Mouse (Mus musculus): ENCODE measurements around the gene Gnpat.

DNA sequence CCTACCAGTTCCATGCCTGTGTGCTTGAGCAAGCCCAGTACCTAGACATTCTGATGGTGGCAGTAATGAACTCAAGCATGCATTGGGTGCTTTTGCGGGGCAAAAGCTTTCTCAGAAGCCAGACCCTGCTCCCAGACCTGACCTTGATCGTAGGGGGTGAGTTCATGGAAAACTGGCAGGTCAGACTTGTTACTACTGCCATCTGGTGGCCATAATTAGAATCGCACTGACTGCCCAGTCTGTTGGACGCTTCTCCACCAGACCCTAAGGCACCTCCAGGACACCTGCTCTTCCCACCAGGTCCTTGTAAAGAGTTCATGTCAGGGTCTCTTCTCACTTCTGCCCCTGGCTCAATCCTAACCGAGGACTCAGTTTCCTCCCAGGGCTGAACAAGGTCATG is 35.4 kb upstream of the Gnpat start:
- TF ChIP-seq CTCF (IDR thresholded peaks at IDR 0.05; ENCODE audit: low read depth) (peak; percentile 88), EP300 (optimal IDR thresholded peaks at IDR 0.05) (no peak)
